Mouse (Mus musculus): ENCODE results near the gene Mageb3. TPM values are rescaled to one million over a fixed set of nuclear protein-coding genes. Genes with fewer than 3 reads are reported as not detected.
A peak's percentile ranks its signal among the peaks of the same experiment; 100 is the strongest.
"Not testable (repeated sequence)": the region's sequence is repeated elsewhere in the genome, so short reads cannot be mapped to it uniquely, and the experiment has no call there.

The Mageb3 gene
- polyA plus RNA-seq (2012; rRNA removed) = 0.40 and 0.68 TPM in 2 replicates

DNA sequence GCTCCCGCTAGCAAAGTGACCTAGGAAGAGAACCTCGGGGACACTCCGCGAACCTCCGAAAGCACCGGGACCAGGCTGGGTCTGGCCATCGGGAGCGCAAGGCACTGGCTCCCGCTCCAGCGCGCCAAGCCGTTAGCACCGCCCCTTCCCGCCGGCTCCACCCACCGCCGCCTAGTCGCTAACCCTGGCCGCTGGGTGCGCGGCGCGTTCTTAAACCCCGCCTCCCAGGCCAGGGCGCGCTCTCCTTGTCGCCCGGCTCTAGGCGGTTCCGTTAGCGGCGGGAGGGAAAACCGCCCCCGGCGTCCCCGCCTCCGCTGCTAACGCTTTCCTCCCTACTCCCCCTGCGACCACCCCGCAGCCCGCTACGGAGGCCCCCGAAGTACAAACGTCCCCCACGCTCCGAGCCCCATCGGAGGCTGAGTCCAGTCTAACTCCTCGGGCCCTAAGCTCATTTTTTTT is at the start of gene Mageb3, which contains the start of gene Ctdspl2:
Gene Mageb3 (minus strand): TSS at position 328 of the 459 bp plus-strand sequence.
Gene Ctdspl2 (plus strand): TSS at position 237 of the 459 bp plus-strand sequence.
- peak; percentile 71; the same call in 1 of the 2 replicates for TF ChIP-seq POLR2A (IDR thresholded peaks at IDR 0.05; ENCODE audit: borderline replicate concordance, extremely low read depth, insufficient read depth, insufficient read length, poor library complexity, severe bottlenecking)
- no peak for TF ChIP-seq CTCF (IDR thresholded peaks at IDR 0.05; ENCODE audit: borderline replicate concordance, extremely low read depth, insufficient read depth, insufficient read length)
- DNase-seq (ENCODE audit: low read depth) = peak; percentile 99

- TF ChIP-seq CTCF (IDR thresholded peaks at IDR 0.05; ENCODE audit: borderline replicate concordance, extremely low read depth, insufficient read depth, insufficient read length) (no peak), POLR2A (IDR thresholded peaks at IDR 0.05; ENCODE audit: borderline replicate concordance, extremely low read depth, insufficient read depth, insufficient read length, poor library complexity, severe bottlenecking) (no peak)
- peak; percentile 31 for DNase-seq (ENCODE audit: low read depth)
Observed at GRCm38 (mm10) chr2:121995738-121996137, 39.8 kb upstream of the Mageb3 start.

- peak; percentile 3 for DNase-seq (ENCODE audit: low read depth)
Observed at GRCm38 (mm10) chr2:121957216-121957792, 1.4 kb upstream of the Mageb3 start.

DNA sequence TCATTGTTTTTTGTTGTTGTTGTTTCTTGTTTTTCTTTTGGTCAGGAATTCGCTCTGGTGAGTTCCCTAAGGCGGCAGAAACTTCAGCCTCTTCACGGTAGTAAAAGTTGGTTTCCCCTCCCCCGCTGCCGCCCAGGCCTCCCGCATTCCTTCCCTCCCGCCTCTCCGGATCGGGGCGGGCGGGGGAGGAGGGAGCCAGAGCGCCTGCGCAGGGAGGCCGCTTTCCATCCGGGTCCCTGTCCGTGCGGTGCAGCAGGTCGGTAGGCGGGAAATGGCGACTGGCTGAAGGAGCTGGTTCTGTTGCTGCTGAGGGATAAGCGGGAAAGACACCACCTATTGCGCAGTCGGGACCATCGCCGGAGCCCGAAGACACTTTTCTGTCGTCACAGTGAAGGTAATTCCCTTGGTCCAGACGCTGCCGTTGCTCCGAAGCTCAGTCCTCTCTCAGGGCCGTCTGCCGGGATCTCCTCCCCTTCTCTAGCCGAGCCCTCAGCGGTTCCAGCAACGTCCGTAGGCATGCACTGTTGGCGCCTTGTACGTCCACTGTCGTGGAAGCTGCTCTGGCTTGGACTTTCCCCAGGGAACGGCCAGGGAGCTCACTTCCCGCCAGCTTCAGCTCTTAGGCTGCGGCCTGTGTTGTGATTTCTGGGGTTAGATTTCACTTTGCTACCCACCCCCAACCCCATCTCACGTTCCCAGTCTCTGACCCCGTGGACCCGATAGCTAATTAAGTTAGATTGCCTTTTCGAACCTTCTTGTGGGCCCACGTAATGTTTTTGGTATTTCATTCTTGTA is 529 bp upstream of the Mageb3 start:
- peak; percentile 98 for DNase-seq (ENCODE audit: low read depth)
- TF ChIP-seq CTCF (IDR thresholded peaks at IDR 0.05; ENCODE audit: borderline replicate concordance, extremely low read depth, insufficient read depth, insufficient read length) = no peak
- peak; percentile 19; the same call in 1 of the 2 replicates for TF ChIP-seq POLR2A (IDR thresholded peaks at IDR 0.05; ENCODE audit: borderline replicate concordance, extremely low read depth, insufficient read depth, insufficient read length, poor library complexity, severe bottlenecking)

More at GRCm38 (mm10) chr2:121957216-121957792, 1.4 kb upstream of the Mageb3 start:
- no peak for TF ChIP-seq CTCF (IDR thresholded peaks at IDR 0.05; ENCODE audit: borderline replicate concordance, extremely low read depth, insufficient read depth, insufficient read length)
- no peak for TF ChIP-seq POLR2A (IDR thresholded peaks at IDR 0.05; ENCODE audit: borderline replicate concordance, extremely low read depth, insufficient read depth, insufficient read length, poor library complexity, severe bottlenecking)

- no peak for DNase-seq (ENCODE audit: low read depth)
Observed at GRCm38 (mm10) chr2:121954971-121955656, 778 bp downstream of the Mageb3 start.

DNA sequence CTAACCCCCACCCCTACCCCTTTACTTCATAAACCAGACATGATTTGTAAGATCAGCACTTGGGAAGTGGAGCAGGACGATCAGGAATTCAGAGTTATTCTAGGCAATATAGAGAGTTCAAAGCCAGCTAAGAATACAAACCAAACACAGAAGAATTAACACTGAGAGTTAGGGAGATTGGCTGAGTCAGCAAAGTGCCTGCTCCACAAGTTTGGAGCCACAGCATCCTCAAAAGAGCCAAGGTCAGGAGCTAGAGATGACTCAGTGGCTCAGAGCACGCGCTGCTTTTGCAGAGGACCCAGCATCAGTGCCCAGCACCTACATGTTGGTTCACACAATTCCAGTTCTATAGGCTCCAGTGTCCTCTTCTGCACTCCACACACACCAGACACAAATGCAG is 12.5 kb downstream of the Mageb3 start:
- TF ChIP-seq CTCF (IDR thresholded peaks at IDR 0.05; ENCODE audit: borderline replicate concordance, extremely low read depth, insufficient read depth, insufficient read length) = no peak
- TF ChIP-seq POLR2A (IDR thresholded peaks at IDR 0.05; ENCODE audit: borderline replicate concordance, extremely low read depth, insufficient read depth, insufficient read length, poor library complexity, severe bottlenecking) = no peak
- no peak for DNase-seq (ENCODE audit: low read depth)

More at GRCm38 (mm10) chr2:121954971-121955656, 778 bp downstream of the Mageb3 start:
- TF ChIP-seq CTCF (IDR thresholded peaks at IDR 0.05; ENCODE audit: borderline replicate concordance, extremely low read depth, insufficient read depth, insufficient read length) (no peak), POLR2A (IDR thresholded peaks at IDR 0.05; ENCODE audit: borderline replicate concordance, extremely low read depth, insufficient read depth, insufficient read length, poor library complexity, severe bottlenecking) (no peak)

DNA sequence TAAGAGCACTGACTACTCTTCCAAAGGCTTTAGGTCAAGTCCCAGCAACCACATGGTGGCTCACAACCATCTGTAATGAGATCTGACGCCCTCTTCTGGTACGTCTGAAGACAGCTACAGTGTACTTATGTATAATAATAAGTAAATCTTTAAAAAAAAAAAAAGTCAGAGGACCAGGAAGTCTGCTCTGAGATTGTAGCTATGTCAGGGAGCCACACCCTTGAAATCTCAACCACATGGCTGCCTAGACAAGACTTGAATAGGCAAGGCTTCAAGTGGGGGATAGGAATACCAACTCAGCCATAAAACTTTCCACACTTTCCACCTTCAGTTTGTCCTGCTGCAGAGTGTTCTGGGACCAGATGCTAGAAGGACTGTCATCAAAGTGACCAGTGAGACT is 18.3 kb downstream of the Mageb3 start:
- not testable (repeated sequence) for DNase-seq (ENCODE audit: low read depth)

DNA sequence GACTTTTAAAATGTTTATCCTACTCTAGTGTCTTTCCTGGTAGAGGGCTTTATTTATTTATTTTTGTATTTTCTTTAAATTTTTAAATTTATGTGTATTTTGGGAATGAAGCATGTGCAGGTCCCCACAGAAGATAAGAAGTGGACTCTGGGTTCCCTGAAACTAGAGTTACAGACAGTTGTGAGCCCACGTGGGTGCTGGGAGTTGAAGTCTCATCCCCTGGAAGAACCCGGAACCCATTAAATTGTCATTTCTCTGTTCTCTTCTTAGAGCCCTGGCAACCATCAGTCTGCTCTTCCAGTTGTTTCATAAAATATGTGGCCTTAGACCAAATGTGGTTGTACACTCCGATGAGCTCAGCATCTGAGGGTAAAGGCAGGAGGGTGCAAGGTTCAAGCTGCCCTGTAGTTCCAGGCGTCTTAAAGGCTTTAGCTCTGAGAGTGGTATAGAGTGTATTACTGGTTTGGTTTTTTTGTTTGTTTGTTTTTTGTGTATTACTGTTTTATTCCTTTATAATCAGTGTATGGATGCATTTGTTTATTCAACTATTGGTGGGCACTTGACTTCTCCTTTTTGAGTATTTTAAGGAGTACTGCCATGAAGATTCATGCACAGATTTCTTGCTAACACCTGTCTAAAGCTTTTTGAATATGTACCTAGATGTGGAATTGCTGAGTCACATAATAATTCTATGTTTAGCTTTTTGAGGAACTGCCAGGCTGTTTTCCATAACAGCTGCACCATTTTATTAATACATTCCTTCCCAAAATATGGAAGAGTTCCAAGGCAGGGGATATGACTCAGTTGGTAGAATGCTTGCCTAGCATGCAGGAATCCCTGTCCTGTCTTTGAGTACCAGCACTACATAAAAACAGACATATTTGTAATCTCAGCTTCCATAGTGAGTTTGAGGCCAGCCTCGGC is 39.6 kb downstream of the Mageb3 start:
- no peak for DNase-seq (ENCODE audit: low read depth)
- TF ChIP-seq CTCF (IDR thresholded peaks at IDR 0.05; ENCODE audit: borderline replicate concordance, extremely low read depth, insufficient read depth, insufficient read length) (no peak), POLR2A (IDR thresholded peaks at IDR 0.05; ENCODE audit: borderline replicate concordance, extremely low read depth, insufficient read depth, insufficient read length, poor library complexity, severe bottlenecking) (no peak)

GRCm38 (mm10) chr2:121909975-121910374 is 45.9 kb downstream of the Mageb3 start:
- TF ChIP-seq CTCF (IDR thresholded peaks at IDR 0.05; ENCODE audit: borderline replicate concordance, extremely low read depth, insufficient read depth, insufficient read length) = peak; percentile 24; the same call in 1 of the 2 replicates
- TF ChIP-seq POLR2A (IDR thresholded peaks at IDR 0.05; ENCODE audit: borderline replicate concordance, extremely low read depth, insufficient read depth, insufficient read length, poor library complexity, severe bottlenecking) = no peak
- peak; percentile 10 for DNase-seq (ENCODE audit: low read depth)

Other genes with a start within 250 kb of the Mageb3 start
- gene Frmd5, start 149.0 kb downstream of the Mageb3 start, polyA plus RNA-seq (2012; rRNA removed) = 69.1 and 69.4 TPM in 2 replicates
- 22.3 and 42.0 TPM in 2 replicates for gene Casc4, start 89.1 kb downstream of the Mageb3 start, polyA plus RNA-seq (2012; rRNA removed)
- gene Ctdspl2, start 91 bp downstream of the Mageb3 start, polyA plus RNA-seq (2012; rRNA removed) = 21.7 and 21.8 TPM in 2 replicates
- gene Eif3j1, start 72.5 kb upstream of the Mageb3 start, polyA plus RNA-seq (2012; rRNA removed) = 12.8 and 15.8 TPM in 2 replicates
- 13.3 and 14.9 TPM in 2 replicates for gene Spg11, start 162.3 kb upstream of the Mageb3 start, polyA plus RNA-seq (2012; rRNA removed)
- 36.0 and 52.2 TPM in 2 replicates for gene B2m, start 191.6 kb upstream of the Mageb3 start, polyA plus RNA-seq (2012; rRNA removed)
- not detected in 2 replicates for gene Trim69, start 204.6 kb upstream of the Mageb3 start, polyA plus RNA-seq (2012; rRNA removed)
- not detected in 2 replicates for gene Patl2, start 230.1 kb upstream of the Mageb3 start, polyA plus RNA-seq (2012; rRNA removed)
- not detected in 2 replicates for gene Terb2, start 230.2 kb upstream of the Mageb3 start, polyA plus RNA-seq (2012; rRNA removed)

Measured in brain, embryonic 14.5 days (tissue).